ENCODE assay signal across 8 mouse cellular contexts in genomic region chr2:163343671-163344070, GRCm38 (mm10). TPM values are rescaled to one million over a fixed set of nuclear protein-coding genes. Genes with fewer than 3 reads are reported as not detected.
DNase-seq lines count a peak whose midpoint lies in the region; ATAC-seq and TF ChIP-seq lines count a peak whose summit lies in the region.

No protein-coding gene starts in this region.

- H3K36me3 ChIP-seq in lung, embryonic 14.5 days (ENCODE audit: insufficient read depth) = no peaks in the 10 kb centered on the region
- H3K36me3 ChIP-seq in neural tube, embryonic 11.5 days (ENCODE audit: control insufficient read depth, insufficient read depth, low read length) = no peaks in the 10 kb centered on the region

- peaks cover 23% of the 10 kb centered on the region for H3K27me3 ChIP-seq in lung, embryonic 14.5 days (ENCODE audit: insufficient read depth, low read length)
- H3K27me3 ChIP-seq in neural tube, embryonic 11.5 days (ENCODE audit: control insufficient read depth, insufficient read depth, low read length) = peaks cover 21% of the 10 kb centered on the region

- H3K4me2 ChIP-seq in lung, embryonic 14.5 days = no peak overlapping the region
- H3K4me2 ChIP-seq in neural tube, embryonic 11.5 days (ENCODE audit: low read depth) = no peak overlapping the region

- peak; percentile 58 for TF ChIP-seq CTCF in lung, embryonic 14.5 days (IDR thresholded peaks at IDR 0.05; ENCODE audit: low read depth)

- peak; percentile 9 to 16 for DNase-seq in cerebellum, postnatal 36 days
- DNase-seq in cerebellum, adult 18-20 months = no peak
- peak; percentile 53 for DNase-seq in lung, embryonic 14.5 days
- no peak for DNase-seq in lung, adult 18-20 months
- peak; percentile 23 for DNase-seq in c-Kit-positive CD71-negative TER-119-negative erythroid progenitor cells, embryonic 14.5 days (ENCODE audit: low read depth)
- peak; percentile 51 for DNase-seq in neural tube, embryonic 11.5 days (ENCODE audit: low spot score)
- no peak for DNase-seq in urinary bladder, postnatal 36 days (ENCODE audit: low spot score in 2 of 2)

- WGBS in lung, embryonic 14.5 days = 92% methylated on average over 4 of the region's 4 CpGs
- WGBS in neural tube, embryonic 11.5 days = 93% methylated on average over 4 of the region's 4 CpGs

- no peak for ATAC-seq in lung, embryonic 14.5 days (ENCODE audit: insufficient read depth)
- no peak for ATAC-seq in neural tube, embryonic 11.5 days (ENCODE audit: insufficient read depth, low FRiP score, low TSS enrichment)
- no peak for ATAC-seq in megakaryocyte progenitor cell, adult 5-6 weeks (replicated peaks; ENCODE audit: poor library complexity)

- no peak overlapping the region for H3K4me3 ChIP-seq in lung, embryonic 14.5 days (ENCODE audit: low read depth, low read length)
- H3K4me3 ChIP-seq in neural tube, embryonic 11.5 days (ENCODE audit: low read depth, low read length) = no peak overlapping the region

- no peak overlapping the region for H3K9ac ChIP-seq in lung, embryonic 14.5 days
- H3K9ac ChIP-seq in neural tube, embryonic 11.5 days (ENCODE audit: low read length) = no peak overlapping the region

- no peaks in the 10 kb centered on the region for H3K9me3 ChIP-seq in lung, embryonic 14.5 days (ENCODE audit: low read depth, low read length)
- no peaks in the 10 kb centered on the region for H3K9me3 ChIP-seq in neural tube, embryonic 11.5 days (ENCODE audit: control insufficient read depth, low read length)

- H3K27ac ChIP-seq in lung, embryonic 14.5 days (ENCODE audit: low read depth) = no peak overlapping the region
- H3K27ac ChIP-seq in neural tube, embryonic 11.5 days (ENCODE audit: low read depth, low read length) = no peak overlapping the region

- H3K4me1 ChIP-seq in lung, embryonic 14.5 days (ENCODE audit: insufficient read depth) = 0 out of 2 replicates have a peak, but pooled peaks cover 3% of the 10 kb centered on the region
- no peaks in the 10 kb centered on the region for H3K4me1 ChIP-seq in neural tube, embryonic 11.5 days (ENCODE audit: control insufficient read depth, insufficient read depth, low read length)

RNA-seq across cellular contexts. Expression of gene Jph2, which starts 54.1 kb away (rescaled TPM):
- polyA plus RNA-seq in lung, embryonic 14.5 days (2014; fragmentation: Nextera tagmentation; extraction: Ambion mirVana) = 2.7 and 2.9 TPM in 2 replicates
- polyA plus RNA-seq in neural tube, embryonic 11.5 days (2014; fragmentation: Nextera tagmentation; extraction: Ambion mirVana) = 0.50 and 0.52 TPM in 2 replicates
- not detected in 2 replicates for total RNA-seq in megakaryocyte progenitor cell, adult 5-6 weeks (2015)
- total RNA-seq in megakaryocyte progenitor cell, adult 5-6 weeks (2017) = not detected in 2 replicates

Comparison
In these comparisons a context has a peak if more than half of its experiments do, and no peak if none do; other contexts are left out.
1. DNase-seq: peak in cerebellum, postnatal 36 days (2 of 2), lung, embryonic 14.5 days (single experiment), c-Kit-positive CD71-negative TER-119-negative erythroid progenitor cells, embryonic 14.5 days (single experiment) and neural tube, embryonic 11.5 days (single experiment); none in cerebellum, adult 18-20 months (0 of 2), lung, adult 18-20 months (0 of 2) and urinary bladder, postnatal 36 days (0 of 2).